Mouse (Mus musculus) lung, adult 18-20 months (tissue): ENCODE results near the gene Omd.
"Not testable (repeated sequence)": the region's sequence is repeated elsewhere in the genome, so short reads cannot be mapped to it uniquely, and the experiment has no call there.

Experiments
- DNase-seq, 2 experiments: peaks; one replicate each; pipeline ENCODE4 v3.0.0; 2022; ENCODE audit warnings: mixed read lengths in 2 of 2

Omd gene

GRCm38 (mm10) chr13:49581541-49582530 lies at the start of gene Omd:
Omd (plus strand) TSS chr13:49582462.
- DNase-seq: no peak

GRCm38 (mm10) chr13:49536946-49537345 lies 45.3 kb upstream of the Omd start:
- DNase-seq: no peak

- no peak for DNase-seq
Measured at GRCm38 (mm10) chr13:49538693-49539092, 43.6 kb upstream of the Omd start.

GRCm38 (mm10) chr13:49544279-49544678 lies 38.0 kb upstream of the Omd start, which contains the start of gene Aspn:
Aspn (plus strand) TSS chr13:49544443.
- DNase-seq: no peak

- DNase-seq: no peak
Measured at GRCm38 (mm10) chr13:49545646-49546045, 36.6 kb upstream of the Omd start.

GRCm38 (mm10) chr13:49546517-49546916 lies 35.7 kb upstream of the Omd start:
- peak in 1 of 2 experiments; percentile 18 for DNase-seq

- DNase-seq: no peak
Measured at GRCm38 (mm10) chr13:49547563-49548150, 34.6 kb upstream of the Omd start.

DNA sequence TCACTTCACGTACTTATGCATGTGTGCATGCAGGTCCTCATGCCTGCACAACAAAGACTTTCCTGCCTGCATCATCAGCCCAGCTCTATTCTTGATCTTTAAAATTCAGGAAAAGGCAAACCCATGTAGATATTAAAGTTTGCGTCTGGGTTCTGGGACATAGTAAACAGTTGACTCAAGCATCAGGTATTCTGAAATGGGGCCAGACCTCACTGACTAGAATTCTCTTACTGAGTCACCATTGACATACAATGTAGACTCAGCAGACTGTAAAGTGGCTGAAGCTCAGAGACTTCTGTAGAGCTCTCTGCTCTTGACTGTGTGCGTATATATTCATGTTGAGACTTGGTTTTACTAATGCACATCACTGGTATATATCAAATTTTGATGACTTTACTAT lies 32.6 kb upstream of the Omd start:
- DNase-seq: no peak

DNA sequence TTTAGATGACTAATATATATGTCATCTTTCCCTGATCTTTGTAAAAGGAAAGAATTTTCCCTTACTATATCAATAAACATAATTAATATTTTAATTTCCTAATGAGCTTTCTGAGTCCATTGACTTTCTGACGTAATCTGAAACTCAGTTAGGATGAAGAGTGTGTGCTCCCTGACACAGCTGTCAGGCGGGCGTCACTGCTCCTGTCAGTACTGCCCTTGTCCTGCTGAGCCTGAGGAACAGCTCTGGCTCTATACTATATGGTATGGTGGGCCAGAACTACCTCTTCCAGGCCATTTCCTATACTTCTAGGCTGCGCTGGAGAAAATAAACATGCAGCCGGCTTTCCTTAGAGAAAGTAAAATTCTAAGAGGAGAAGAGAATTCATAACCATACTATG lies 27.7 kb upstream of the Omd start:
- no peak for DNase-seq

DNA sequence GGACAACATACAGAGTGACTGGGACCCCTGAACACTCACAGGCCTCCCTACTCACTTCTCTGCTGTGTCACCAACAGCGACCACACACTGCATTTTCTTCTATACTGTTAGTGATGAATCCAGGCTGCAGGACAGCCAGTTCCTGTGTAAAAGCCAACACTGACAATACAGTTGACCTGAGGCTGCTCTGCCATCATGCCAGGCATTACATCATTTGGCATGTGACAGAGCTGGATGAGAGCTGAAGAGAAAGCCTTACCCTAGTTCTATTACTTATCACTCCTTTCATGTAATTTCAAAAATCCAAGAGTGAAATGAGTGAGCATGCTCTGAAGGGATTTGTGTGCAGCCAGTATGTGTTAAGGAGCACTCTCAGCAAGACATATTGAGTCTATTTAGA lies 26.1 kb upstream of the Omd start:
- no peak for DNase-seq

- no peak for DNase-seq
Measured at GRCm38 (mm10) chr13:49556924-49557323, 25.3 kb upstream of the Omd start.

GRCm38 (mm10) chr13:49559185-49559584 lies 23.1 kb upstream of the Omd start:
- DNase-seq: peak in 1 of 2 experiments; percentile 29

DNA sequence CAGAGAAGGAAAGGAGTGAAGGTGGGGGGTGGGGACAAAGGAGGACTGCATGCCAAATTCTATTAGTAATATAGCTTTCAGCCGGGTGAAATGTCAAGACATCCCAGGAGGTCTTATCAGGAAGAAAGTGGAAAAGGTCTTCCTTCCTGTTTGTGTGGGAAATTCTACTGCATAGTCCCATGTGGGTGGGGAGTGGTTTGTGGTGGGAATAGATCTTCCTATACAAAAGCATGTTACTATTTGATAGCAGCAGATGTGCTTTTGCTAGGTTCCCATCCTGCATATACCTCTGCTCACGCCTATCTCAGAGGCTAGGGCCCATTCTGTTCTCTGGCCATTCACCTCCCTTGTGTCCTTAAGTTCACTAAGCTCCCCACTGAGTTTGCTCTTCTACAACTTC lies 21.4 kb upstream of the Omd start:
- DNase-seq: no peak

- no peak for DNase-seq
Measured at GRCm38 (mm10) chr13:49564347-49564746, 17.9 kb upstream of the Omd start.

DNA sequence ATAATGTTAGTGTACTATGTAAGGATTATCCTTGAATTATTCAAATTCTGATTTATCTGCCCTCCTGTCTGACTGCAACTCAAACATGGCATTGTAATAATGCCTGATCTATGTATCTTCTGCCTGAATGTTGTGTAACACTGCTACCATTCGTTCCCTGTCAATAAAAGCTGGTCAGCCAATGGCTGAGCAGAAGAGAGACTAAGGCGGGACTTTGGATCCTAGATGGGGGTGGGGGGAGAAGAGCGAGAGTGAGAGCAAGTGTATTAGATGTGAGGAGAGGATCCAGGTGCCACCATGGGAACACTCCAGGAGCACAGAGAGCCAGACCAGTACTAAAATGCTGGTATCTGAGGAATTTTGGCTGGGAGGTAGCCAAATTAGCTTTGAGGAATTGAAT lies 11.9 kb upstream of the Omd start:
- DNase-seq: no peak

- DNase-seq: no peak
Measured at GRCm38 (mm10) chr13:49571418-49571817, 10.8 kb upstream of the Omd start.

DNA sequence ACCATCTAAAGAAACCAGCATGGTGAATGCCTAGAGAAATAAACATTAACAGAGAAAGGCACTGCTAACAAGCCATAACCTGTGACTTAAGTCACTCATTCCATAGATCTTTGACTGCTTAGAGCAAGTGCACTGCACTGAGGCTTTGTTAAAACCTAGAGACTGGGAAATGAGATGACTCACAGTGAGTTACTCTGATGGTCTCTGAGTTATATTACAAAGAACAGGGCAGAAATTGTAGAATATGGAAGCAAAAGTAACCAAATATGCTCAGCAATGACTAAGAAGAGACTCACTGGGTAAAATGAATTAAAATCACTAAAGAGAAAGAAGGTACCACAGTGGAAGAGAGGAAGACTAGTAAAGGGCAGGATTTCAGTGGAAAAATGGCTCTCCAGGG lies 1.6 kb downstream of the Omd start:
- no peak for DNase-seq

DNA sequence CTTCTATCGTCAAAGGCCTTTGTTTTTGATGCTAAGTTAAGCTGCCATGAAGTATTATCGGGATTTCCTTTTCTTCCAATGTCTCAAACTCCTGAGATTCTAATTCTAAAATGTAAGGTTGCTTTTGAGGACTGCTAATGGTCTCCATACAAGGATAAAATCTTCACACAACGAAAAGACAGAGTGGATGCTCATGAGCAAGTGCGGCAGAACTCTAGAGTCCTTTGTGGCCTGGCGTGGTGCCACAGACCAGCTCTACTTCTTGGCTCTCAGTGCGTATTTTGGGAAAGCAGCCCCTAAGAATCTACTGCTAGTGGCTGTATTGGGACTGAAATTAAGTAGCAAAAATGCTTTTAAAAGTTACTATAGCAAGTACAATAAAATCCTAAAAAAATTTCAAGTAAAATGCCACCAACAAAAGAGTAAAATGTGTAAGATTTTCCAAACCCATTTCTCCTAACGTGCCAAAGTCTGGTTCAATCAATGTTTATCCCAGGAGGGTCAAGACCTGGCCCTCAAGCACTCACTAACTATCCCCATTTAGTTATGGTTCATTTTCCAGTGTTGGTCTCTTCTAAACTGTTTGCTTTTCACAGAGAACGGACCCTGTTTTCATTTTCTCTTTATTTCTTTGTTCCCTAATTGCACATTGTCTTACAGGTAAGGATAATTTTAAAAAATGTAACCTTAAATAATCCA lies 2.2 kb downstream of the Omd start:
- DNase-seq: no peak

DNA sequence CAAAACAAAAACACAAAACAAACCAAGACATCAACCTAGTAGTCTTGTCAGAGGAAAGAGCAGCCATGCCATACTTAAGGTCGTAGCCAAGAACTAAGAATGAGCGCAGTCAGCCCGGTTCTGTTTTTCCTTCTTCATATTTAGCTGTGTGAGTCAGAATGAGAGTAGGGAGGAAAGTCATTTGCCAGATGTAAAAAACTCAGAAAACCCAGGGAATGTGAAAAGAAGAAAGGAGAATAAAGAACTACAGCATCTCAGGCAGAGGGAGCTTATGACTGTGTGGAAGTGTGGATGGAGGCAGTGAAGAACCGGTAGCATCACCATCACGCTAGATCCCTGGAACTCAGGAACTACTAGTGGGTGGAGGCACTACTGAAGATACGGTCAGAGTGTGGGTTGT lies 3.8 kb downstream of the Omd start:
- no peak for DNase-seq

- DNase-seq: not testable (repeated sequence)
Measured at GRCm38 (mm10) chr13:49602541-49602940, 20.3 kb downstream of the Omd start.

DNA sequence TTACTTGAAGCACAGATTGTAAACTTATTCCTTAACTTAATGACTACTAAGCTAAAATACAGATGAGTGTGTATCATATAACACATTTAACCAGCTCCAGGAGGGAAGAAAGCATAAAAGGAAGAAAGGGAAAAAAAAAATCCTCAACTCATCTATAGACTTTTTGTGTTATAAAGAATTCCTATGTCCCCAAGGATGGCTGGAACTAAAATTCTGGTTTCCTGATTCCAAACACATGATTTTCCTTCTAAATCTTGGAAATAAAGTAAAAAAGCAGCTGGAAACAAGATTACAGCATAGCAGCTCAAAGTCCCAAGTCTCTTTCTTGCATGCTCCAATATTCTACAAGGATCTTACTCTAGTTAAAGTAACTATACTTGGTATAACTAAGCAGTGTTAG lies 21.3 kb downstream of the Omd start:
- no peak for DNase-seq

GRCm38 (mm10) chr13:49607714-49608113 lies 25.5 kb downstream of the Omd start, which contains the start of gene Ogn:
Ogn (plus strand) TSS chr13:49608046.
- DNase-seq: peak; percentile 18 to 44

- DNase-seq: no peak
Measured at GRCm38 (mm10) chr13:49608589-49609322, 26.5 kb downstream of the Omd start.
